Mouse (Mus musculus): ENCODE data around the gene Skp2. TPM values are rescaled to one million over a fixed set of nuclear protein-coding genes. Genes with fewer than 3 reads are reported as not detected.

The Skp2 gene
- total and polyA plus RNA-seq, 3 experiments, result 0.50 to 0.73 (median 0.57) TPM

GRCm38 (mm10) chr15:9132693-9133443, 22.4 kb downstream of the Skp2 start:
- Histone ChIP-seq H3K4me1 (ENCODE audit: control insufficient read depth, insufficient read depth, low read length) (peaks cover 5% of the 10 kb centered on the region), H3K79me2 (replicated peaks; ENCODE audit: control insufficient read depth, insufficient read depth, low read length) (no peaks in the 10 kb centered on the region), H3K36me3 (ENCODE audit: control insufficient read depth, insufficient read depth, low read length) (no peaks in the 10 kb centered on the region), H3K27me3 (ENCODE audit: control insufficient read depth, insufficient read depth, low read length) (no peaks in the 10 kb centered on the region), H3K9ac (ENCODE audit: low read depth, low read length) (no peak overlapping the region), H3K4me3 (no peak overlapping the region), H3K27ac (no peak overlapping the region)
- WGBS, result 71% methylated on average over 13 of the region's 13 CpGs
- DNase-seq, result no peak
- TF ChIP-seq EP300 (IDR thresholded peaks at IDR 0.05; ENCODE audit: insufficient read depth, low read depth, low read length) (no peak), POLR2A (IDR thresholded peaks at IDR 0.05; ENCODE audit: insufficient read depth, low read depth, low read length) (no peak), CTCF (IDR thresholded peaks at IDR 0.05) (no peak)
- intact Hi-C loops (cut with DNase I), result no loop called here

GRCm38 (mm10) chr15:9131499-9131888, 23.7 kb downstream of the Skp2 start:
- no peaks in the 10 kb centered on the region for H3K27me3 ChIP-seq (ENCODE audit: control insufficient read depth, insufficient read depth, low read length)
- no peaks in the 10 kb centered on the region for H3K36me3 ChIP-seq (ENCODE audit: control insufficient read depth, insufficient read depth, low read length)
- peaks cover 5% of the 10 kb centered on the region for H3K4me1 ChIP-seq (ENCODE audit: control insufficient read depth, insufficient read depth, low read length)
- H3K4me3 ChIP-seq, result no peak overlapping the region
- no peak for DNase-seq
- no peak for TF ChIP-seq POLR2A (IDR thresholded peaks at IDR 0.05; ENCODE audit: insufficient read depth, low read depth, low read length)
- no peak for TF ChIP-seq EP300 (IDR thresholded peaks at IDR 0.05; ENCODE audit: insufficient read depth, low read depth, low read length)
- no peak for TF ChIP-seq CTCF (IDR thresholded peaks at IDR 0.05)
- H3K9ac ChIP-seq (ENCODE audit: low read depth, low read length), result no peak overlapping the region
- 80% methylated on average over 4 of the region's 4 CpGs for WGBS
- no peaks in the 10 kb centered on the region for H3K79me2 ChIP-seq (replicated peaks; ENCODE audit: control insufficient read depth, insufficient read depth, low read length)
- intact Hi-C loops (cut with DNase I), result no loop called here
- peak overlapping the region; percentile 28; the same call in 1 of the 2 replicates for H3K27ac ChIP-seq

DNA sequence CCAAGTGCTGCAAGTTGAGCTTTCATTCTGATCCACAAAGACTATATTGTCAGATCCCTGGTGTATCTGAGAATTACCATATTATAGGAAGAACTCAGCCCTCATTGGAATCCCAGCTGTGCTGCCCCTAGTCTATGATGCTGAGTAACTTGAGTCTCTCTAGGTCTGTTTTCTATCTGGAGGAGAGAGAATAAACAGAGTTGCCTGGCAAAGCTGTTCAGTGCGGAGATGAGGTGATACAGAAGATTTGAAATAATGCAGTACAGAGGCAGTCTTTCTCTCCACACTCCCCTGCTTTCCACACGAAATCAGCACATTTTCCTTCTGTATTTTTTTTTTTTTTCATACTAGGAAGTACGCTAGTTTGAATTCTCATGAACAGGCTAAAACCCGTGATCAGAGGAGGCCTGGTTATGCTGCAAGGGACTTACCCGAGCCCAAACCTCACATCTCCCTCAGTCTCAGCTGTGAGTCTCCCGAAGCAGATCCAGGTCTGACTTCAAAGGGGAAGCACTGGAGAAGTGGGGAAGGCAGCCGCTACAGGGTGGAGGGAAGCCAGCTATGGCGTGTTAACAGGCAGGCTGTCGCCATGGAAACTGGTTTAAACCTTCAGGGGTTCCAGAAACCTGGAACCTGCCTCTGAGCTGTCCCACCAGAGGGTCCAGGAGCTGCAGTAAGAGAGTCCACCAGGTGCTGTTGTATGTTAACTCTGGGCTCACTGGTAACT, 24.3 kb downstream of the Skp2 start:
- H3K27me3 ChIP-seq (ENCODE audit: control insufficient read depth, insufficient read depth, low read length), result no peaks in the 10 kb centered on the region
- H3K27ac ChIP-seq, result peak overlapping the region; percentile 28; the same call in 1 of the 2 replicates
- TF ChIP-seq POLR2A (IDR thresholded peaks at IDR 0.05; ENCODE audit: insufficient read depth, low read depth, low read length) (no peak), EP300 (IDR thresholded peaks at IDR 0.05; ENCODE audit: insufficient read depth, low read depth, low read length) (no peak), CTCF (IDR thresholded peaks at IDR 0.05) (no peak)
- 84% methylated on average over 9 of the region's 9 CpGs for WGBS
- peaks cover 5% of the 10 kb centered on the region for H3K4me1 ChIP-seq (ENCODE audit: control insufficient read depth, insufficient read depth, low read length)
- DNase-seq, result peak in 1 of 2 experiments; percentile 12
- intact Hi-C loops (cut with DNase I), result no loop called here
- H3K79me2 ChIP-seq (replicated peaks; ENCODE audit: control insufficient read depth, insufficient read depth, low read length), result no peaks in the 10 kb centered on the region
- no peak overlapping the region for H3K4me3 ChIP-seq
- no peak overlapping the region for H3K9ac ChIP-seq (ENCODE audit: low read depth, low read length)
- H3K36me3 ChIP-seq (ENCODE audit: control insufficient read depth, insufficient read depth, low read length), result no peaks in the 10 kb centered on the region

DNA sequence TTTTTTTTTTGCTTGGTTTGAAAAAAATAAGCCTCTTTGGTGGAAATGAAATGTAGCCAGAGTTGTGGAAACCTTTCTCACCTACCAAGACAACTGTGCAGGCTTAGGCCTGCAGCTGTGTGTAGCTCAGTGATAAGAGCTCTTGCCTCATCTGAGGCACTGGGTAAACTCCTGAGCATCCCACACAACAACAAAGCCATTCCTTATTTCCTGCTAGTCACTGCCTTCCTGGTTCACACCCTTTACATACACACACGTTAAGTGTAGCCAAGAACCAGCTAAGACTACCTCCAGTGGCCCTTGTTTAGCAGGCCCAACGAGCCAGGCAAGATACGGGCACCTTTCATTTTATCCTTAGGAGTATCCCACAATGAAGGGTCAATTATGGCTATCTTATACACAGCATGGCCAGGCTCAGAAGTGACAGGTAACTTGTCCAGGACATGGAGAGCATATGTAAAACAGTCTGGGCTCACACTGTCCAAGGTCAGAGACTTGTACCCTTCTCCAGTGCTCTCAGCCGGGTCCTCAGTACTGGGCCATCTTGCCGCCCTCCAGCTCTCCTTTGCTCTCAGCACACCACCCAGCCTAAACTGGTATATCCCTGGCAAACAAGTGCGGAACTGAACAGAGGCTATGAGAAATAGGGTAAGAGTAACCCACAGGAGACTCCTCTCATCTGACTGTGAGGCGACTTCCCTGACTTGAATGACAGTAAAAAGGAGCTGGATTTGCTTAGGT, 28.0 kb downstream of the Skp2 start:
- 81% methylated on average over 7 of the region's 7 CpGs for WGBS
- Histone ChIP-seq H3K9ac (ENCODE audit: low read depth, low read length) (no peak overlapping the region), H3K36me3 (ENCODE audit: control insufficient read depth, insufficient read depth, low read length) (no peaks in the 10 kb centered on the region), H3K4me3 (no peak overlapping the region), H3K27ac (no peak overlapping the region), H3K79me2 (replicated peaks; ENCODE audit: control insufficient read depth, insufficient read depth, low read length) (no peaks in the 10 kb centered on the region), H3K27me3 (ENCODE audit: control insufficient read depth, insufficient read depth, low read length) (no peaks in the 10 kb centered on the region), H3K4me1 (ENCODE audit: control insufficient read depth, insufficient read depth, low read length) (no peaks in the 10 kb centered on the region)
- intact Hi-C loops (cut with DNase I), result no loop called here
- DNase-seq, result no peak
- TF ChIP-seq POLR2A (IDR thresholded peaks at IDR 0.05; ENCODE audit: insufficient read depth, low read depth, low read length), result no peak
- TF ChIP-seq EP300 (IDR thresholded peaks at IDR 0.05; ENCODE audit: insufficient read depth, low read depth, low read length), result no peak
- no peak for TF ChIP-seq CTCF (IDR thresholded peaks at IDR 0.05)

DNA sequence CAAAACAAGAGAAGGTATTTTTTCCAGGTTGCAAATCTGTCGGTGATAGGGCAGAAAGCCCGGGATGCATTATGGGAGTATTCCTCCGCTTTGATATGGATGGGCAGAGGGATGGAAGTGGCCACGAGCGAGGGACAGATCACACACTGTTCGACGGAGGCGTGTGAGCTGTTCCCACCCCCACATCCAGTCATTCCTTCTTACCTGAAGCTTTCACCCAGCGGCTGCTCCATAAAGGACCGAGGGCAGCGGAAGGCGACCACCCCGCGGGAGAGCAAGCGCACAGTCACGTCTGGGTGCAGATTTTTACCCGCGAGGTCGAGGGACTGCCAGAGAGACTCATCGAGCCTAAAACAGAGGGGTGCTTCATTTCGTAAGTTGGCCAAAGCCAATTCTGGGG, 30.4 kb downstream of the Skp2 start:
- H3K36me3 ChIP-seq (ENCODE audit: control insufficient read depth, insufficient read depth, low read length), result no peaks in the 10 kb centered on the region
- no peaks in the 10 kb centered on the region for H3K79me2 ChIP-seq (replicated peaks; ENCODE audit: control insufficient read depth, insufficient read depth, low read length)
- H3K4me1 ChIP-seq (ENCODE audit: control insufficient read depth, insufficient read depth, low read length), result no peaks in the 10 kb centered on the region
- H3K4me3 ChIP-seq, result no peak overlapping the region
- no peaks in the 10 kb centered on the region for H3K27me3 ChIP-seq (ENCODE audit: control insufficient read depth, insufficient read depth, low read length)
- H3K27ac ChIP-seq, result no peak overlapping the region
- WGBS, result 94% methylated on average over 21 of the region's 21 CpGs
- intact Hi-C loops (cut with DNase I), result no loop called here
- TF ChIP-seq CTCF (IDR thresholded peaks at IDR 0.05), result no peak
- TF ChIP-seq POLR2A (IDR thresholded peaks at IDR 0.05; ENCODE audit: insufficient read depth, low read depth, low read length), result no peak
- no peak for TF ChIP-seq EP300 (IDR thresholded peaks at IDR 0.05; ENCODE audit: insufficient read depth, low read depth, low read length)
- no peak overlapping the region for H3K9ac ChIP-seq (ENCODE audit: low read depth, low read length)
- DNase-seq, result no peak
